Mouse (Mus musculus): ENCODE results near the gene Ldb1.

The Ldb1 gene

GRCm38 (mm10) chr19:46044271-46044992 lies 582 bp downstream of the Ldb1 start, which contains the start of gene Pprc1:
Pprc1 (plus strand) TSS chr19:46044886.
- DNase-seq (ENCODE audit: low spot score in 2 of 2) = peak; percentile 27 to 46

GRCm38 (mm10) chr19:46043380-46043779 lies 1.6 kb downstream of the Ldb1 start:
- no peak for DNase-seq (ENCODE audit: low spot score in 2 of 2)

- DNase-seq (ENCODE audit: low spot score in 2 of 2) = peak in 1 of 2 experiments; percentile 29
These were observed 2.5 kb downstream of the Ldb1 start for GRCm38 (mm10) chr19:46042476-46043011.

- peak; percentile 47 to 53 for DNase-seq (ENCODE audit: low spot score in 2 of 2)
These were observed 3.0 kb downstream of the Ldb1 start for GRCm38 (mm10) chr19:46041933-46042475.

GRCm38 (mm10) chr19:46041299-46041932 lies 3.6 kb downstream of the Ldb1 start:
- DNase-seq (ENCODE audit: low spot score in 2 of 2) = peak; percentile 57 to 60

- peak; percentile 64 to 71 for DNase-seq (ENCODE audit: low spot score in 2 of 2)
These were observed 4.7 kb downstream of the Ldb1 start for GRCm38 (mm10) chr19:46040149-46040902.

GRCm38 (mm10) chr19:46039478-46039877 lies 5.5 kb downstream of the Ldb1 start:
- DNase-seq (ENCODE audit: low spot score in 2 of 2) = peak; percentile 93

GRCm38 (mm10) chr19:46038851-46039260 lies 6.2 kb downstream of the Ldb1 start:
- peak in 1 of 2 experiments; percentile 22 for DNase-seq (ENCODE audit: low spot score in 2 of 2)

- DNase-seq (ENCODE audit: low spot score in 2 of 2) = no peak
These were observed 6.8 kb downstream of the Ldb1 start for GRCm38 (mm10) chr19:46037925-46038850.

- peak; percentile 61 to 62 for DNase-seq (ENCODE audit: low spot score in 2 of 2)
These were observed 7.6 kb downstream of the Ldb1 start for GRCm38 (mm10) chr19:46037243-46037924.

- no peak for DNase-seq (ENCODE audit: low spot score in 2 of 2)
These were observed 8.4 kb downstream of the Ldb1 start for GRCm38 (mm10) chr19:46036477-46037242.

- no peak for DNase-seq (ENCODE audit: low spot score in 2 of 2)
These were observed 9.0 kb downstream of the Ldb1 start for GRCm38 (mm10) chr19:46035971-46036370.

- DNase-seq (ENCODE audit: low spot score in 2 of 2) = no peak
These were observed 11.1 kb downstream of the Ldb1 start for GRCm38 (mm10) chr19:46033911-46034310.

GRCm38 (mm10) chr19:46032731-46033510 lies 12.1 kb downstream of the Ldb1 start:
- DNase-seq (ENCODE audit: low spot score in 2 of 2) = no peak

GRCm38 (mm10) chr19:46031689-46032432 lies 13.2 kb downstream of the Ldb1 start:
- DNase-seq (ENCODE audit: low spot score in 2 of 2) = no peak

- no peak for DNase-seq (ENCODE audit: low spot score in 2 of 2)
These were observed 14.6 kb downstream of the Ldb1 start for GRCm38 (mm10) chr19:46030196-46030983.

- no peak for DNase-seq (ENCODE audit: low spot score in 2 of 2)
These were observed 15.4 kb downstream of the Ldb1 start for GRCm38 (mm10) chr19:46029652-46030051.
